Mouse (Mus musculus) liver, adult 2 months (tissue): ENCODE measurements around the gene Pea15a.

ENCODE experiments used
- CTCF ChIP-seq: fragments of 200-500 bp; IDR thresholded peaks from 2 replicates; pipeline ENCODE4 v1.5.1; 2011; ENCODE audit warnings: low read depth, low read length, control low read depth
- POLR2A ChIP-seq: fragments of 200-500 bp; IDR thresholded peaks from 2 replicates; pipeline ENCODE4 v1.6.1; 2011; ENCODE audit warnings: low read length, control low read depth; ENCODE audit not compliant: insufficient read depth; ENCODE audit errors: extremely low read depth

- peak; percentile 76 for TF ChIP-seq CTCF
- no peak for TF ChIP-seq POLR2A
These were observed 17.7 kb downstream of the Pea15a start for GRCm38 (mm10) chr1:172188891-172189290.
